Mouse (Mus musculus) macrophage (primary cell): ENCODE measurements around the gene Gm10065. TPM values are rescaled to one million over a fixed set of nuclear protein-coding genes. Genes with fewer than 3 reads are reported as not detected.
"Not testable (repeated sequence)": the region's sequence is repeated elsewhere in the genome, so short reads cannot be mapped to it uniquely, and the experiment has no call there.

ENCODE experiments used
- H3K27ac ChIP-seq: fragments of 350-480 bp; formaldehyde crosslinking; 2 replicates; pipeline ENCODE4 v1.9.0; 2021
- H3K36me3 ChIP-seq: fragments of 350-480 bp; formaldehyde crosslinking; 2 replicates; pipeline ENCODE4 v1.9.0; 2021; ENCODE audit errors: inconsistent target
- H3K4me3 ChIP-seq: fragments of 350-480 bp; formaldehyde crosslinking; 2 replicates; pipeline ENCODE4 v1.9.0; 2021; ENCODE audit errors: inconsistent target
- H3K79me2 ChIP-seq: fragments of 350-480 bp; formaldehyde crosslinking; 2 replicates; pipeline ENCODE4 v1.9.0; 2021; ENCODE audit errors: inconsistent target
- WGBS: methylation state at CpG from one replicate; pipeline ENCODE4 v1.1.7; 2026; ENCODE audit warnings: inconsistent platforms; ENCODE audit not compliant: missing documents; 5-methylcytosine and 5-hydroxymethylcytosine counted together
- polyA plus RNA-seq: library from polyadenylated mRNA; stranded (reverse); fragments of 250-400 nt; gene quantifications from 3 replicates; pipeline ENCODE4 v1.2.4, GENCODE M21; 2018; ENCODE audit warnings: inconsistent platforms
- total RNA-seq, 78 experiments: library from RNA; depleted of rRNA; stranded (reverse); fragments of 250-400 nt; gene quantifications; 1 replicate in 9 of 78; 2 replicates in 24 of 78; 3 replicates in 43 of 78; 4 replicates in 2 of 78; pipeline ENCODE4 v1.2.4; 2018; ENCODE audit warnings: inconsistent platforms in 56 of 78

Gene Gm10065
- total RNA-seq (2018; cell fraction: chromatin; rRNA removed): not detected
- not detected for total RNA-seq (2018; cell fraction: cytosol; rRNA removed)
- total RNA-seq (2018; cell fraction: nucleus; rRNA removed): not detected
- not detected in 3 replicates for polyA plus RNA-seq

- H3K79me2 ChIP-seq, H3K36me3 ChIP-seq, H3K27ac ChIP-seq: not testable (repeated sequence)
- H3K4me3 ChIP-seq: peak within 1 kb of the TSS; percentile 34
- WGBS: 5% methylated on average over 18 of the region's 31 CpGs
Observed at GRCm38 (mm10) chr13:21478759-21479670, at the start of gene Gm10065, which contains the start of gene Zkscan4. Gm10065 (minus strand) TSS chr13:21479441. Zkscan4 (plus strand) TSS chr13:21478907.

DNA sequence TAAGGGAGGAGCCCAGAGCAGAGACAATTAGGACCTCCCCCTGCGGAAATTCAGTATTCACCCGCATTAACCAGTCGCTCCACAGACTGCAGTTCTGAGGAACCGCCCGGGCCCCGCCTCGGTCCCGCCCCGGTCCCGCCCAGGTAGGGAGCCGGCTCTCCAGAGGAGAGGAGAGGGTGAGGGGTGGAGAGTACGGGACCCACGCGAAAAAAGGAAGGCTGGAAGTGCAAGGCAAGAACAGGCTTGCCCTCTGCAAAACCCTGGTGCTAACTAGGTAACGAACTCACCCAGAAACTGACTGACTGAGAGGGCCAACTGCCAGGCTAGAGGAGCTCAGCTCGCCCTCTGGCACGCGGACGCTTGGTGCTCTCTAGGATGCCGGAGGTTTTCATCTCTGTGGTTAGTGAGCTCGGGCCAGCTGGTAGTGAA is 27.0 kb upstream of the Gm10065 start:
- peak overlapping the region; percentile 27; the same call in 1 of the 2 replicates for H3K27ac ChIP-seq
- WGBS: 3% methylated on average over 20 of the region's 21 CpGs
- peak overlapping the region; percentile 48 for H3K4me3 ChIP-seq
- no peaks in the 10 kb centered on the region for H3K36me3 ChIP-seq
- no peaks in the 10 kb centered on the region for H3K79me2 ChIP-seq

DNA sequence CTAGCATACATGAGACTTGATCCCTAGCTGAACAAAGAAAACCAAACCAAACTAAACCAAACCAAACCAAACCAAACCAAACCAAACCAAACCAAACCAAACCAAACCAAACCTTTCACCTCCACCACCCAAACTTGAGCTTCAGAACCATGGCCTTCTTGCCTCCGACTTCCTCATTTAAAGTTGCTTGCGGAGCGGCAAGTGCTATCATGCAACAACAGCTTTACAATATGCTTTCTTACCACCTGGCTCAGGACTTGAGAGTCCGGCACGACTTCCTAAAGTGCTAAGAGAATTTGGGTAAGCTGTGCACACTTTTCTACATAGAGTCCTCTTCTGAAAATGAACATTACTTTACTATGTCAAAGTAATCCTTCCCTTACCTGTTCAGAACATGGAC is 23.1 kb upstream of the Gm10065 start:
- Histone ChIP-seq H3K4me3 (no peak overlapping the region), H3K27ac (no peak overlapping the region), H3K36me3 (no peaks in the 10 kb centered on the region), H3K79me2 (no peaks in the 10 kb centered on the region)
- 82% methylated on average over 5 of the region's 5 CpGs for WGBS

GRCm38 (mm10) chr13:21501182-21501581 is 21.9 kb upstream of the Gm10065 start, which contains the start of gene Gm11273:
Gm11273 (minus strand) TSS chr13:21501418.
- not testable (repeated sequence) for H3K27ac ChIP-seq, H3K4me3 ChIP-seq, H3K36me3 ChIP-seq, H3K79me2 ChIP-seq
- 90% methylated on average over 7 of the region's 17 CpGs for WGBS

GRCm38 (mm10) chr13:21495080-21495479 is 15.8 kb upstream of the Gm10065 start, which contains the start of gene AK157302:
AK157302 (plus strand) TSS chr13:21495223.
- Histone ChIP-seq H3K4me3 (no peak within 1 kb of the TSS), H3K79me2 (no peaks in the 10 kb centered on the region), H3K36me3 (no peaks in the 10 kb centered on the region), H3K27ac (no peak within 1 kb of the TSS)
- 95% methylated on average over 20 of the region's 21 CpGs for WGBS

GRCm38 (mm10) chr13:21492847-21493246 is 13.6 kb upstream of the Gm10065 start:
- H3K79me2 ChIP-seq: no peaks in the 10 kb centered on the region
- no peak overlapping the region for H3K27ac ChIP-seq
- 84% methylated on average over 5 of the region's 5 CpGs for WGBS

GRCm38 (mm10) chr13:21486881-21487280 is 7.6 kb upstream of the Gm10065 start:
- Histone ChIP-seq H3K4me3 (no peak overlapping the region), H3K79me2 (no peaks in the 10 kb centered on the region), H3K27ac (no peak overlapping the region), H3K36me3 (no peaks in the 10 kb centered on the region)
- 100% methylated on average over 1 of the region's 1 CpGs for whole genome bisulfite sequencing

More at GRCm38 (mm10) chr13:21492847-21493246, 13.6 kb upstream of the Gm10065 start:
- H3K36me3 ChIP-seq: no peaks in the 10 kb centered on the region
- H3K4me3 ChIP-seq: no peak overlapping the region

- Histone ChIP-seq H3K27ac (no peak overlapping the region), H3K79me2 (no peaks in the 10 kb centered on the region), H3K36me3 (no peaks in the 10 kb centered on the region), H3K4me3 (no peak overlapping the region)
- 61% methylated on average over 4 of the region's 4 CpGs for WGBS
Observed at GRCm38 (mm10) chr13:21472427-21472826, 6.8 kb downstream of the Gm10065 start.

DNA sequence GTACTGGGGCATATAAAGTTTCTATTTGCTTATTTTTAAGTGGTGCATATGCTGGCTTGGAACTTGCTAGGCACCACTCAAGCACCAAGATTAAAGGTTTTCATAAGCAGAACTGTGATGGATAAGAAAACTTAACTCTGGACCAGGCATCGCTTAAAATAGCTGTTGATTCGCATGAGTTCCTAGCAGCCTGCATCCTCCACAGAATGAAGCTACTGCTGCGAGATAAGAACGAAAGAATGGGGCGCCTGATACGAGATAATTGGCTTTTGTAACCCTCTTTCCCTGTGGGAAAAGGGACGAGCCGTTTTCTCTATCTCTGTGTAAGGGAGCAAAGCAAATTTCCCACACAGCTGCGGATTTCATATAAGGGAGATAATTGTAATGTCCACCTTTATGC is 10.1 kb downstream of the Gm10065 start:
- H3K27ac ChIP-seq: no peak overlapping the region
- H3K4me3 ChIP-seq: no peak overlapping the region
- H3K79me2 ChIP-seq: no peaks in the 10 kb centered on the region
- no peaks in the 10 kb centered on the region for H3K36me3 ChIP-seq
- WGBS: 50% methylated on average over 9 of the region's 9 CpGs

GRCm38 (mm10) chr13:21468061-21469019 is 10.9 kb downstream of the Gm10065 start, which contains the start of gene Nkapl:
Nkapl (minus strand) TSS chr13:21468509.
- H3K27ac ChIP-seq: no peak within 1 kb of the TSS
- WGBS: under 1% methylated on average over 52 of the region's 54 CpGs

DNA sequence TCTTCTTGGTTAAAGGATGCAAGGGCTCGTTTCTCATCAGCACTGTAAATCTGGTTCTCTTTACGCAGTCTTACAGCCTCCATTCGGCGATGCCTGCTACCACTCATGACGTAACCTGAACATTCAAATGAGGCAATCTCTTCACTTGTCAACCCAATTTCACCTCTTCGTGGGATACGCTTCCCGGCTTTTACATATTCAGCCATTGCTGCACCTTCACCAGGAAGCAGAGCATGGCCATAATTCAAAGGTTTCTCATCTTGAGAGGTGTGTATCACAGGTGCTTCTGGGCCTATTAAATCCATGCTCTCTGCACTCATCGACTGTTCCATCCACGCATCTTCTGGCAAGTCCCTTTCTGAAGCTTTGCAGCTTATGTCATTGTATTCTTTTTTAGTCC is 11.9 kb downstream of the Gm10065 start:
- no peak overlapping the region for H3K27ac ChIP-seq
- WGBS: 89% methylated on average over 10 of the region's 10 CpGs
- H3K36me3 ChIP-seq: no peaks in the 10 kb centered on the region
- H3K4me3 ChIP-seq: no peak overlapping the region
- no peaks in the 10 kb centered on the region for H3K79me2 ChIP-seq

More at GRCm38 (mm10) chr13:21468061-21469019, 10.9 kb downstream of the Gm10065 start, which contains the start of gene Nkapl:
- Histone ChIP-seq H3K79me2 (no peaks in the 10 kb centered on the region), H3K36me3 (no peaks in the 10 kb centered on the region), H3K4me3 (peak within 1 kb of the TSS; percentile 50)

- WGBS: 83% methylated on average over 8 of the region's 9 CpGs
- not testable (repeated sequence) for H3K4me3 ChIP-seq, H3K27ac ChIP-seq, H3K36me3 ChIP-seq, H3K79me2 ChIP-seq
Observed at GRCm38 (mm10) chr13:21462516-21462915, 16.7 kb downstream of the Gm10065 start.

GRCm38 (mm10) chr13:21456347-21456746 is 22.9 kb downstream of the Gm10065 start:
- Histone ChIP-seq H3K4me3 (no peak overlapping the region), H3K27ac (no peak overlapping the region), H3K79me2 (peaks cover 22% of the 10 kb centered on the region), H3K36me3 (no peaks in the 10 kb centered on the region)
- WGBS: 87% methylated on average over 4 of the region's 4 CpGs

DNA sequence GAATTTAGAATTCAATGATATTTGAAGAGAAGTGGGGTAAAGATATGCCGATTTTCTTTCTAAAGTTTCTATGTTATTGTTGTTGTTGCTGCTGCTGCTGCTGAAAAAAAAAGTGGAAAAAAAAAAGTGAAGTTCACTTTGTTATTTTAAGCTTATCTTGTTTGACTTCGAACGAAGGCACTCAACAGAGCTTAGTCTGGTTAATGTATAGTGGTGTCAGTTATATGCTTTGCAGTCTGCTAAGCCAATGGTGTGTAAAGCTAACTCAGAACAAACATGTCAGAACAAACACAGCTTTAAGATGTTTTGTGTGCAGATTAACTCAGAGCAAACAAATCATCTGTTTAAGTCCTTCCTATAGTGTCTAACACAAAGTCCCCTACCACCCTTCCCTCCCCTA is 25.1 kb downstream of the Gm10065 start:
- H3K36me3 ChIP-seq: no peaks in the 10 kb centered on the region
- H3K4me3 ChIP-seq: no peak overlapping the region
- WGBS: 97% methylated on average over 3 of the region's 3 CpGs
- H3K27ac ChIP-seq: no peak overlapping the region
- H3K79me2 ChIP-seq: peaks cover 44% of the 10 kb centered on the region
